Mouse (Mus musculus): Measurements from ENCODE around the gene Klhl6.

DNA sequence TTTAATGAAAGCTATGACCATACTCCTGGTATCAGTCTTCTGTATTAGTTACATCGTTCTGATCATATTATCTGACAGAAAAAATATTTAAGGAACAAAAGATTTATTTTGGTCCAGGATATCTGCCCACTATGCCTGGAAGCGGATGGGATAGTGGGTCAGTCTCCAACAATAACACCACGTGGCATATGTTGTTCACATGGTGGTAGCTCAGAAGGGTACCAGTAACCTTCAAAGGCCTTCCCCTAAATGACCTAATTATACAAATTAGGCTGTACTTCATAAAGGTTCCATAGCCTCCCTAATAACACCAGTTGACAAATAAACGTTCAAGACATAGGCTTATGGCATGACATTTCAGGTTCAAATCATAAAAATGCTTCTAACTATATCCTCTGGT is 722 bp upstream of the Klhl6 start:
- no peak for TF ChIP-seq CTCF (IDR thresholded peaks at IDR 0.05; ENCODE audit: low read depth, low read length)
- TF ChIP-seq POLR2A (IDR thresholded peaks at IDR 0.05; ENCODE audit: insufficient read depth, low read length): no peak

Measured in ES-Bruce4 (cell line).